Mouse (Mus musculus): ENCODE data around the gene Gstp2.

DNA sequence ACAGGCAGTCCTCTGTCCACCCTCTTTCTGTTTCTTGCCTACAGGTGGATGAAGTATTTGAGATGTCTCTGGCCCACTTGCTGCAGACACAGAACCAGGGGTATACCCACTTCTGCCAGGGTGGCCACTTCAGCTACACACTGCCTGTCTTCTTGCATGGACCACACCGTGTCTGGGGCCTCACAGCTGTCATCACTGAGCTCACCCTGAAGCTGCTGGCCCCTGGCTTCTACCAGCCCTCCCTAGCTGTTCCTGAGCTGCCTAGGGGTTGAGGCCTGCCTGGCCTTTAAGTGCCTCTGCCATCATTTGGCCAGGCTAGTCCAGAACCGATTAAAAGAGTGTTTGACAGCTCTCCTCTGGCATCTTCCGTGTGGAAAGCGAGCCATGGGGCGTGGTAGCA lies 44.1 kb downstream of the Gstp2 start:
- TF ChIP-seq EP300 (IDR thresholded peaks at IDR 0.05; ENCODE audit: low read depth) (no peak), CTCF (IDR thresholded peaks at IDR 0.05; ENCODE audit: low read depth) (no peak)
